Mouse (Mus musculus) cerebellum, postnatal 25 days (tissue): Measurements from ENCODE around the gene Klc3.

ENCODE experiments used
- DNase-seq, 2 experiments: peaks; one replicate each; pipeline ENCODE4 v3.0.0; 2021; ENCODE audit warnings: mixed read lengths in 2 of 2

Klc3 gene

DNA sequence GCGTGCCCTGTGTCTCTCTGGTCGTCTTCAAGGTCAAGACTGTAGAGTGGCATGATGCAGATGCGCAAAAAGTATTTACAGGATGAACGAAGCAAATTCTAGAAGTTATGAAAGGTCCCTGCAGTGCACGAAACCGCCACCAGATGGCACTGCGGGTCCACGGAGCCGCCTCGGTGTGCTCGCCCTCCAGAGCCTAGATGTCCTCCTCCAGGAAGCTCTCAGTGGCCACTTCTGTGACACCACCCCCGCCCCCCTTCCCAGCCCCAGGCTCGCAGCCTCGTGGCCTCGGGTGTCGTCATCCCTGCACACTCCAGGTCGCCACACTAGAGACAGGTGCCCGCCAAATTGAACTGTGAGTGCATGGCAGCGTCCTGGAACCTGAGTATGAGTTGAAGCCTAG is 1.5 kb upstream of the Klc3 start:
- DNase-seq: peak; percentile 86 to 91

DNA sequence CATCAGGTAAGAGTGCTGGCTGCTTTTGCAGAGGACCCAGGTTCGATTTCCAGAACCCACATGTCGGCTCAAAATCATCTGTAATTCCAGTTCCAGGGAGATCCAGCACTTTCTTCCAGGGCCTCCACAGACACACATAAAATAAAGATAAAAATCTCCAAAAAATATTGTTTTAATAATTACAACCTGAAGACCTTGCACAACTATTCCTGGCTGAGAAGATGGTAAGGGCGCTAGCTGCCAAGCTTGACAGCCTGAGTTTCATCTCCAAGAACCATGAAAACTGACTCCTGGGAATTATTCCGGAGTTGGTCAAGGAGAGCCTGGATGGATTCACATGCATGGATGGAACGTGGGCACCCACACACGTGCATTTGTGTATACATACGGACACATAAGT is 572 bp upstream of the Klc3 start, which contains the start of gene Ckm:
TSS of gene Ckm (plus strand) at position 301 of the 400 bp plus-strand sequence.
- no peak for DNase-seq

DNA sequence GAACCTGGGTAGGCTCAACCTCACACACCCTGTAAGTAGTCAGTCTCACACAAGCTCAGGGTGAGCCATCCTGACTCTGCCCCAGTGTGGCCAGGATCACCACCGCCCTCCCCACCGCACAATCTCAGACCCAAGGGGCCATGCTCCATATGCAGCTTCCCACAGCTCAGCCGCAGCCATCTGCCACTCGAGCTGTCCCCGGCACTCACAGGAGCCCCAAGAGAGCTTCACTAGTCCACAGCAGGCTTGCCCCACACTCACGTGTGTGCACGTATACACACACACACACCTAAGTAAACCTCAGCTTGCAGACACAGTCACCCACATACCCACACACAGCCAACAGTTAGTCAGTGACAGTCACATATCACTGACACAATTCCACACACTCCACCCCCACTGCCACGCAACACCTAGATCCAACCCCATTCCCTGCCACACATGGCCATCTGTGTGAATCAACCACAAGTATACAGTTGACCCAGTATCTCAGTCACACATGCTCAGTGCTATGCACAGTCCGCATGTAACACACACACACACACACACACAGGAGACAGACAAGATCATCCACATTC is 1.3 kb downstream of the Klc3 start:
- no peak for DNase-seq

DNA sequence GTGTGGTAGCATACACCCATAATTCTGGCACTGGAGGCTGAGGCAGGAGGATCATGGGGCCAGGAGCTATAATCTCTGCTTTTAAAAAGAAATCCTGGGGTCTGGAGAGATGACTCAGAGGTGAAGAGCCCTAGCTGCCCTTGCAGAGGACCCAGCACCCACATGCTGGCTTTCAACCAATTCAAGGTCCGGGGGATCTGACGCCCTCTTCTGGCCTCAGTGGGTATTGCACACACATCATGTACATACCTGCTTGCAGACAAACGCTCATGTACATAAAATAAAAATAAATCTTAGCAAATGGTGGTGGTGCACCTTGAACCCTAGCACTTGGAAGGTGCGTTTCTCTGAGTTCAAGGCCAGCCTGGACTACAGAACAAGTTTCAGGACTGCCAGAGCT is 3.0 kb downstream of the Klc3 start:
- DNase-seq: no peak

DNA sequence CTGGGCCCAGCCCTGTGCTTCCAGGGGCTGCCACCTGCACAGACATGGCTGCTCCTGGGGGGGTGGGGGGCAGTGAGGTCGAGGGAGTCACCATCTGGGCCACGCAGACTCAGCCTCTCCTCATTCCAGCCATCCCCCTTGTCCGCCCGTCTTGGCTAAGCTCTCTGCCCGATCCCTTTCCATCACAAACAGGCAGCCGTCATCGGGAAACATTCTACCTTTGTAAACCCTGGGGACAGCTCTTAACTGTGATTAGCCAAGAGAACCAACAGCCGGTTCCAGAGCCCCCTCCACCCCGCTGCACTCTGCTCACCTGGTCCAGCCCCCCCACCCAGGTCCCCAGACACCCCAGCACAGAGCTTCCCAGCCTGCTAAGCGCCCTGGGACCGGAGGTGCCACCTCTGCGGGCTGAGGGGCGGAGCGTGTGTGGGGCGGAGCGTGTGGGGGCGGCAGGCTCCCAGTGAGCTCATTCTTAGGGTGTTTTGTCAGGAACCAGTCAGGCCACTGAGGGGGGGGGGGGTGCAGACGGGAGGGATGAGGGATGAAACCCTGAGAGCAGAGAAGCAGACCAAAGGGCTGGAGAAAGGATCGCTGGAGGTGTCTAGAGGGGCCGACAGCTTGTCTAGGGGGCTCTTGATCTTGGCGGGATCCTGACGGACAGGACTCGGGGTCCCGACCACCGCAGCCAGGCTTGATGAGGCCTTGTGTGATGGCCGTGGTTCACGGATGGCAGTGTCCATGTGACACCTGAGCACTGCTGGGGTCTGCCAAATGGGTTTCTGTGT is 4.2 kb downstream of the Klc3 start:
- no peak for DNase-seq

DNA sequence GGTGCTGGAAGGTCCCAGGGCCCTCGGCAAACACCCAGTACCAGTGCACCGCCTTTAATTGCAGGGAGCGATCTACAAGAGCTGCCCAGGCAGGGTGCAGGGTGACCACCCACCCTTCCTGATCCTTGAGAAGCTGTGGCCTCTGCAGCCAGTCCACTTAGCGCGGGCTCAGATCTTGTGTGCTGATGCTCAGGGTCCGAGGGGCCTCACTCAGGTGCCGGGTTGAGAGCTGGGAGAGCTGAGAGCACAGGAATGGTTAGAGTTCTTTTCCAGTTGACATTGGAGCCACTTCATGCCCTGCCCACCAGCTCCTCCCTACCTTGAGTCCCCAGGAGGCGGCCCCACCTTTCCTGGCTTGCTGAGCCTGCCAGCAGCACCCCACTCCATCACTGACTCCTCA is 9.4 kb downstream of the Klc3 start:
- DNase-seq: no peak

DNA sequence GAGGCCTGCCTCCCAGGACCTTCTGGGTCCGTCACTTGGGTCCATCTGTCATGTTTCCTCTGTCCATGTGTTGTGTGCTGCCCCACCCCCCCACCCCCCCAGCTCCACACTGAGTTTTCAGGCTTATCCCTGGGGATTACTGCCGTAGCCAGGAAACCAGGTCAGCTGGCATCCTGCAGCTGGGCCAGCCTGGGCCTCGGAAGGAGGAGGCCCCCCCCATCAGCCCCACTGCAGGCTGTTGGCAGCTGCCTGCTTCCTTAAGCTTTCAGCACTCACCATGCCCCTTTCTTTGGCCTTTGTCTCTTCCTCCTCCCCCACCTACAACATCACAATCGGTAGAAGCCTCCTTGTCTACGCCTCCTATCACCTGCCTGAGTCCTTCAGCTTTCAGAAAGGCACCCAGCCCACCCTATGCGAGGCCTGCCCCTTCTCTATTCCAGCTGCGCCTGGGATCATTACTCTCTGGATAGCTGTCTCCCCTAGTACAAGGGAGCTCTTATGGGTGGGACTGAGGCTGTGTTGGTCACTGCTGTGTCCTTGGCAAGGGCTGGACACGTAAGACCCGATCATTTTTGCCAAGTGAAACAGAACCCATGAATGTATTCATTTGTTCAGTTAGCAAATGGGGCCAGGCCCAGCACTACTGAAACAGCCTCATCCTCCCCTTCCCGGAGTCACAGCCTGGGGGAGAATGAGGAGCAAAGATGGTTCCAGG is 15.0 kb downstream of the Klc3 start:
- peak in 1 of 2 experiments; percentile 40 for DNase-seq

DNA sequence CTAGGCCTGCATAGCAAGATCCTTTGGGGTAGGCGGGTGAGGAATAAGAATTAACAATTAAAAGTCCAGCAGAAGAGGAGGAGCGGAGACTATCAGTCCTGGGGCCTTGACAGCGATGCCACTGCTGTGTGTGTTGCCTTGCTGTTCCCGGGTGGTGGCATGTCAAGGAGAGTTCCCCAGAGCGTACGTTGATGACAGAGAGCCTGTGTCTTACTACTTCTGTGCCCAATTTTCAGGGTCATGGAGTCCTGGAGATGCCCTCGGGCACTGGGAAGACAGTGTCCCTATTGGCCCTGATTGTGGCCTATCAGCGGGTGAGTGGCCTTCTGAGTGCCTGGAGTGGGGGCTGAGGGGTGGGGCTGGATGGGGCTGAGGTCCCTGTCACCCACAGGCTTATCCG is 20.2 kb downstream of the Klc3 start:
- DNase-seq: no peak

DNA sequence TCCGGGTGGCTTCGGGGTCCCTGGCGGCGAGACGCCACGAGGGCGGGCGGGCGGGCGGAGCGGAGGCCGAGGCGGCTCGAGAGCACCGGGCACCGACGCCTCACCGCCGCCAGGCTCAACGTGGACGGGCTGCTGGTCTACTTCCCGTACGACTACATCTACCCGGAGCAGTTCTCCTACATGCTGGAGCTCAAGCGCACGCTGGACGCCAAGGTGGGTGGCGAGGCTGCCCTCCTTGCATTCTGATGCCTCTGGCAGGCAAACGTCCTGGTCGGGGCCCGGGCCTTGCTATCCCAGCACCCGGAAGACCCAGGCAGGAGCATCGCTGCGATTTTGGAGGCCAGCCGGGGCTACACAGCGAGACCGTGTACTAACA is 21.8 kb downstream of the Klc3 start:
- DNase-seq: no peak

DNA sequence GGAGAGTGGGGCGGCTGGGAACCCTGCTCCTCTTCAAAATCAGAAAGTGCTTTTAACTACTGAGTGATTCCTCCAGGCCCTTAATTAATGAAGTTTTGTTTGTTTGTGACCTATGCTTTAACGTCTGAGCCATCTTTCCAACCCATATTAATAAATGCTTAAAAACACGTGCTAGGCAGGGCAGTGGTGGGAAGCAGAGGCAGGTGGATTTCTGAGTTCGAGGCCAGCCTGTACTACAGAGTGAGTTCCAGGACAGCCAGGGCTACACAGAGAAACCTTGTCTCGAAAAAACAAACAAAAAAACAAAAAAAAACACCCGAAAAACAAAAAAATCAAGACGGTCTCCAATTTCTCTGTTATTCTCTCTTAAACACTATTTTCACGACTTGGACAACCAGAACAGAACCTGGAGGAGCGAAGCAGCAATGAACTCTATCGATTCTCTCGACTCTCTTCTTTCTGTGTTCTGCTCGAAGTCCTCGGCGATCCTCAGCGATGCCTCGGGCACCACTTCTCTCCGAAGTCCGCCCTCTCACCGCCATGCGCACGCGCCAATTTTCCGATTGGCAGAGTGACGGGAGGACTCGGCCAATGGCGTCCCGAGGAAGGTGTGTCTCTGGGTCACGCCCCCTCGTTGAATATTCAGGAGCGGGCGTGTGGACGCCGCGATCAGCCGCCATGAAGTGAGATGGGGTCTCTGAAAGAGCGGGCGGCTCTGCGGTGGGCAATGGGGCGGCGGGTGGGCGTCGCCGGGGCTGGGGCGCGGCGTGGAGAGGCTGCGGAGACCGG is 22.3 kb downstream of the Klc3 start, which contains the start of gene Ercc2:
TSS of gene Ercc2 (plus strand) at position 634 of the 789 bp plus-strand sequence.
- peak; percentile 99 for DNase-seq

DNA sequence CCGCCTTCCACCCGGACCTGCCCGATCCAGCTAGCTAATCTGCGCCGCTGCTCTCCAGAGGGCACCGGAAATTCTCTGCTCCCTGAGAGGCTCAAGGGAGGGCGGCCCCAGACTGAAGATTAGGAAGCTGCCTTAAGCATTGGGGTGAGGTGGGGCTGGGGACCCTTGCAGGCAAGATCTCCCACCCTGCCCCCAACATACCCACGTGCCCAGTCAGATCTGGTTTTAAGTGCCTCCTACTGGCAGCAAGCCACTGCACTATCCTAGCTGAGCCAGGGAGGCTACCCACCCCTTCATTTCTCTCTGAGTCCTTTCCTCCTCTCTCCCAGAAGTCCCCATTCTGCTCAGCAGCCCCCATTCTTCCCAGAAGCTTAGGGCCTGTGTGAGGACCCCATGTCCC is 25.9 kb downstream of the Klc3 start:
- DNase-seq: no peak

DNA sequence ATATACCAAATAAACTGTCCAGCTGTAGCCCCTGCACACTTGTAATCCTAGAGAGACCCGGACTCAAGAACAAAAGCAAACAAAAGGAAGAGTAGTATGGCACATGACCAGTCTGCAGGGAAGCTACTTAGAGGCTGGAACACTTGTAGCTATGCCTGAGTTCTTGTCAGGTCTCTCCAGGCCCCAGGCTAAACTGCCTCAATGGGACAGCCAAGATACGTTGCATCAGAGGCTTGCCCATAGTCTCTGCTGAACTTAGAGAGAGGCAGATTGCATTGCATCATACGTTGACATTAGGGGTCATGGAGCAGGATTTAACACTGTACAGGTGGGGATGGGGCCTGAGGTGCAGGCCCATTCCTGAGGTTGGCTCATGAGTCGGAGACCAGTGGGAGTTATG is 27.9 kb downstream of the Klc3 start:
- DNase-seq: no peak

DNA sequence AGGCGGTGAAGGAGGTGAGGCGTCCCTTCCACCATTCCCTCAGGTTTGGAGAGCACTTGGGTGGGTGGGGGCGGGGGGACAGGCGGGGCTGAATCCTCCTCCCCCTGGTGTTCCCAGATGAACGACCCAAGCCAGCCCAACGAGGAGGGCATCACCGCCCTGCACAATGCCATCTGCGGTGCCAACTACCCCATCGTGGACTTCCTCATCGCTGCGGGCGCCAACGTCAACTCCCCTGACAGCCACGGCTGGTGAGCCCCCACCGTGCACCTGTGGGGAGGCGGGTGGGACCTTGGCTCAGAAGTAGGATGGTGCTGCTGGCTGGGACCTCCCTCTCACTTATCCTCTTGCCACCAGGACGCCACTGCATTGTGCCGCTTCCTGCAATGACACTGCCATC is 28.5 kb downstream of the Klc3 start:
- no peak for DNase-seq

DNA sequence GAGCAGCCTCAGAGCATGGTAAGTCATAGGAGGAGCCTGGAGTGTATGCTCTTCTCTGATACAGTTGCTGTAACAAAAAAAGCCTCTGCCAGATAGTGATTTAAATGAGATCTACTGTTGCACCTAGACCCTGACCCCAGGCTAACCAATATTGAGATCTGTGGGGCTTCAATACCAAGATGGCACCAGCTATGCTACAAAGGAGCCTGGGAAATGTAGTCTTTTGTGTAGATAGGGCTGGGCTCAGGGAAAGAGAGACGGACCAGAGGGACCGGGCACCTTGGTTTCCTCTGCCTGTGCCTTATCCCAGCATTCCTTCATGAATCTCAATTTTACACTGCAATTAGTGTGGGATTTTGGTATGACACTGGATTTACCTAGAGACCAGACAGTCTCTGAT is 30.5 kb downstream of the Klc3 start:
- no peak for DNase-seq

DNA sequence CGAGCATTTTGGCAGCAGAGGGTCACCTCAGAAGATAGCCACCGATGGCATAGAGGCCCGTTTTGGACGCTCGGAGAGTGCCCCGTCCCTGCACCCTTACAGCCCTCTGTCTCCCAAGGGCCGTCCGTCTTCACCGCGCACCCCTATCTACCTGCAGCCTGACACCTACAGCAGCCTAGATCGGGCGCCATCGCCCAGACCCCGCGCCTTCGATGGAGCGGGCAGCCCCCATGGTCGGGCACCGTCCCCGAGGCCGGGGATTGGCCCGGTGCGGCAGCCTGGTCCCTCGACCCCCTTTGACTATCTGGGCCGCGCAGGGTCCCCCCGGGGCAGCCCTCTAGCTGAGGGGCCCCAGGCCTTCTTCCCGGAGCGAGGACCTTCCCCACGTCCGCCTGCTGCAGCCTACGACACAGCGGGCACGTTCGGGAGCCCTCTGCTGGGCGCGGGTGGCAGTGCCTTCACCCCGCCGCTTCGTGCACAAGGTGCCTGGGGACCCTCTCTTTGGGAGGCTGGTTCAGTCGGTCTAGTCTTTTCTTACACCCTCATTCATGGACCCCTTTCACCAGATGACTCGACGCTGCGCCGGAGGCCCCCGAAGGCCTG is 34.0 kb downstream of the Klc3 start:
- DNase-seq: peak; percentile 76 to 84

DNA sequence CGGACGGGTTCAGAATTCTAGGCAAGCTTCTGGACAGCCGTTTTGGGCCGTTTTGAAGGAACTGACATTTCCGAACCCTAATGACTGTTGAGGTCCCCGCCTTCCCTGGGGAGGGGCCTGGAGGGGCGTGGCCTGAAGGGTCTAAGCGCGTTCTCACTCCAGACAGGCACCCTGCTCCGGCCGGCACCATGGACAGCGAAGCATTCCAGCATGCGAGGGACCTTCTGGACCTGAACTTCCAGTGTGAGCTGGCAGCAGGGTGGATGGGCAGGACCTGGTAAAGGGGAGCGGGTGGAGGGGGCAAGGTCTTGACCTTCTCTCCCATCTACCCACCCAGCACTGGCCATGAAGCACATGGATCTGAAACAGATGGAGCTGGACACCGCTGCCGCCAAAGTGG is 35.5 kb downstream of the Klc3 start:
- DNase-seq: no peak

DNA sequence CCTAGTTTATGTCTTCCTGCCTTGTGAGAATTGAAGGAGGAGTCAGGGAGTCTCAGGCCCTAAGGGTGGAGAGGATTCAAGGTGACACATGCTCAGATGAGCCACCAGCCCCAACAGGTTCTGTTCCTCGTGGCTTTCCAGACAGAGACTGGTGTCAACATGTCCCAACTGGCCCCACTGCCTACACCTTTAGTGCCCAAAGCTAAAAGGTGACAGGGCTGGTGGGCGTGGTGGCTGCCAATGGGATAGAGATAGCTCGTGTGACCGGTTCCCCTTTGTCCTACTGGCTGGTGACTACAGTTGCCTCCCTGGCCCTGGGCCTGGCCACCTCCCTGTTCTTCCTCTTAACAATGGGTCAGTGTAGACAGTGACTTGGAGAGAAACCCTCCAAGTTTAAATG is 38.5 kb downstream of the Klc3 start:
- DNase-seq: peak in 1 of 2 experiments; percentile 4

DNA sequence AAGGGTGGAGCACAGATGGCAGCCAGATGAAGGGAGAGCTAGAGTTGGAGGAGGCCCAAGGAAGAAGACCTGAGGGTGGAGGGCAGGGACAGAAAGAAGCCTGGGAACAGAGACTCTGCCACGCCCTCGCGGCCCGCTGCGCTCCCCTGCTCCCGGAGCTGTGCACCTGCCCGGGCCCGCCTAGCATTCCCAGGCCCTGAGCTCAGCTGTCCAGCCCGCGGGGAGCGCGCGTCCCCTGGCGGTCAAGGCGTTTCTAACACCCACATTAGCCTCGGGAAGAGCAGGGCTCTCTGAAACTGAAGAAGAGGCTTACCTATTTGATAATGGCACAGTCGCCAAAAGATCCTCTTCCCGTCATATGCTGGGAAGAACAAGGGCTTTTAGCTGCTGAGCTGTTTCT is 40.0 kb downstream of the Klc3 start:
- peak; percentile 80 to 88 for DNase-seq

DNA sequence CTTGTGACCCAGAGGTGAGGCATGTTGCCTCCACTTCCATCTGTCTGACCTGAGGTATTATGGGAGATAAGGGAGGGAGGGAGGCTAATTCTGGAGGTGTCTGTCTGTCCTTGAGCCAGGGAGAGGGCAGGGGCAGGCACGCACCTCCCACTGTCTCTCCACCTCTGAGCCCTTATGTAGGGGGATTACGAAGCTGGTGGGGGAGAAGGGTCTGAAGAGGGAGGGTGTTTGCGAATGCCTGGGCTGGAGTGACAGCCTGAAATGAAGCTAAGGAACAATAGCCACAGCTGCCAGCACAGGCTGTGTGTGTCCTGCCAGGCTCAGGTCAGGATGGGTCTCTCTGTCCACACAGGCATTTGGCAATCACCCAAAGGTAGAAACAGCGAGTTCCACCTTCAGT is 41.6 kb downstream of the Klc3 start:
- no peak for DNase-seq

DNA sequence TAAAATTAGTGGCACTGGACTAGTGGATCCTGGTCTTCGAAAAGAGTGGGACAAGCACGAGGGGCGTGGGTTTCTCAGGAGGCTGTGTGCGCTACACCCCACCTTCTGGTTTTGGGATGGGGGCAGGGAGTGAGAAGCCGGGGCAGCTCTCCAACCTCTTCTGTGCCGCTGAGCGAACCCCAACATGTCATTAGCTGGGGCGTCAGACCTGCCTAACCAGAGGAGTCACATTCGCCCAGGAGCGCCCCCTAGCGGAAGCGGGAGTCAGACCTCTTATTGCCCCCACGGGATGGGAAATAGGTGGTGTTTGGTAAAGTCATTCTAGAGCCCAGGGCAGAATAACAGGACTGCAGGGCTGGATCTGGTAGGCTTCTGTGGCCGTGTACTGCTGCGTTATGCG is 42.2 kb downstream of the Klc3 start:
- DNase-seq: peak; percentile 59 to 80

DNA sequence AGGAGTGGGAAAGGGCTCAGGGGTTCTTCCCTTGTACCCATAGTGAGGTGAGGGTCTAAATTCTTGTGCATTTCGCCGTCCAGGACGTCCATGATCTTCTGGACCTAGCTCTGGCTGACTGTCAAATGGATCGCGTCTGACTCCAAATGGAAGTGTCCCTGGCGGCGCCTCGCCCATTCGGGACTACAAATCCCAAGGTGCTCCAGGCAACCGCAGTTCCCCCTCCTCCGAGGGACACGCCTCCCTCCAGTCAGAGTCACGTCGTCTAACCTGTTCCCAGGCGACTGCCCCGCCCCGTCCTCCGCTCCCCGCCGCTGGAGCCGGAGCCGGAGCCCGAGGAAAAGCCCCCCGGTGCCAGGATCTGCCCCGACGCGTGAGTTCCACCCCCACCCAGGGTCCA is 43.0 kb downstream of the Klc3 start:
- peak; percentile 89 to 94 for DNase-seq

DNA sequence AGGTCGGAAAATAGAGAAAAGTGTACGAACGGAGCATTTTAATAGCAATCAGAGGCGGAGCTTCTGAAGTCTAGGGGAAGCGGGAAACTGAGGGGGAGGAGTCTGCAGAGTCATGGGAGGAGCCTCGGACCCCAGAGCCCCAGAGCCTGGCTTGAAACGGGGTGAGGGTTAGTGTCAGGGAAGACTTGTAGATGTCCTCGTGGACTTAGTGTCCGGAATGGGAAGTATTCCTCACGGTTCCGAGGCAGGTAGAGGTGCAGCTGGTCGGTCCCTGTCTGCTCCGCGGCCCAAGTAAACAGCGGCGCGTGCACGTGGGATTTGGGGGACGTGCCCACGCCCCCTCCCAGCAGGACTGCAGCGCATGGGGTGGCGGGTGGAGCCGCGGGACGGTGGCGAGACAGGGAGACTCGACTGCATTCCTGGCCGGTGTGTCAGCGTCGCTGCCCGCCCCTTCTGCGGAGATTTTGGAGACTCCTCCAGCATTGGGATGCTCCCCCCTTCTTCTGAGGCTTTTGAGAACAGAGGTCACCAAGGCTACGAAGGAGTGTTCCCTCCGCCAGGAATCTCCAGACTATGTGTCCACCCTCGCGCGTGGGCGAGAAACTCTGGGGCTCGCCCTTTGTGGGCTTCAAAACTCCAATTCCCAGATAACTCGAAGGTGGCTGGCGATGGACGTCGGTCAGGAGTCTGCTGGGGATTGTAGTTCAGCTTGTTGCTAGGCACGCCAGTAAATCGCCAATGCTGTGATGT is 43.8 kb downstream of the Klc3 start:
- DNase-seq: peak; percentile 67 to 78
